Mouse (Mus musculus) myocyte (in vitro differentiated cells): ENCODE data around the gene Rps21.

ENCODE experiments used
- CEBPB ChIP-seq: IDR thresholded peaks from 2 replicates; pipeline ENCODE4 v1.6.1; 2011; ENCODE audit warnings: mild to moderate bottlenecking, moderate library complexity; ENCODE audit not compliant: poor library complexity, insufficient read depth, severe bottlenecking
- E2F4 ChIP-seq: IDR thresholded peaks from one replicate; pipeline ENCODE4 v1.6.1; 2011; ENCODE audit warnings: mild to moderate bottlenecking, control low read depth, moderate library complexity; ENCODE audit not compliant: insufficient read depth
- MAX ChIP-seq: IDR thresholded peaks from one replicate; pipeline ENCODE4 v1.6.1; 2011; ENCODE audit warnings: low read depth, mild to moderate bottlenecking, control low read depth
- MYOD1 ChIP-seq, 3 experiments: IDR thresholded peaks; one replicate each; pipeline ENCODE4 v1.6.1; 2011; ENCODE audit warnings: control low read depth in 2 of 3, low read depth in 2 of 3, mild to moderate bottlenecking in 2 of 3, moderate library complexity in 1 of 3; ENCODE audit not compliant: insufficient read length in 2 of 3, control insufficient read depth in 1 of 3
- MYOG ChIP-seq, 3 experiments: IDR thresholded peaks; one replicate each; pipeline ENCODE4 v1.6.1; 2011; ENCODE audit warnings: control low read depth in 2 of 3, low read depth in 2 of 3, mild to moderate bottlenecking in 2 of 3; ENCODE audit not compliant: insufficient read length in 2 of 3, control insufficient read depth in 1 of 3, insufficient read depth in 1 of 3
- POLR2A ChIP-seq: IDR thresholded peaks from one replicate; pipeline ENCODE4 v1.6.1; 2011; ENCODE audit warnings: low read depth, mild to moderate bottlenecking, control low read depth, moderate library complexity; ENCODE audit not compliant: insufficient read length
- POLR2AphosphoS2 ChIP-seq: IDR thresholded peaks from one replicate; pipeline ENCODE4 v1.6.1; 2011; ENCODE audit warnings: low read depth, control low read depth; ENCODE audit not compliant: insufficient read length
- REST ChIP-seq: IDR thresholded peaks from one replicate; pipeline ENCODE4 v1.6.1; 2011; ENCODE audit warnings: mild to moderate bottlenecking, control low read depth, moderate library complexity; ENCODE audit not compliant: insufficient read depth, insufficient read length
- SRF ChIP-seq: IDR thresholded peaks from one replicate; pipeline ENCODE4 v1.6.1; 2011; ENCODE audit warnings: low read depth; ENCODE audit not compliant: control insufficient read depth, insufficient read length
- TCF12 ChIP-seq: IDR thresholded peaks from one replicate; pipeline ENCODE4 v1.6.1; 2011; ENCODE audit warnings: mild to moderate bottlenecking, control low read depth; ENCODE audit not compliant: poor library complexity, insufficient read depth, severe bottlenecking
- TCF3 ChIP-seq: IDR thresholded peaks from one replicate; pipeline ENCODE4 v1.6.1; 2011; ENCODE audit warnings: low read depth, control low read depth; ENCODE audit not compliant: insufficient read length
- USF1 ChIP-seq: IDR thresholded peaks from one replicate; pipeline ENCODE4 v1.6.1; 2011; ENCODE audit warnings: low read depth, mild to moderate bottlenecking, control low read depth, moderate library complexity

- TF ChIP-seq E2F4: no peak
- TF ChIP-seq USF1: no peak
- no peak for TF ChIP-seq TCF12
- TF ChIP-seq POLR2AphosphoS2: no peak
- TF ChIP-seq POLR2A: no peak
- TF ChIP-seq TCF3: no peak
- TF ChIP-seq MAX: no peak
- no peak for TF ChIP-seq CEBPB
- no peak for TF ChIP-seq MYOG (IDR thresholded peaks at IDR 0.05; ENCODE audit: control insufficient read depth in 1 of 3, insufficient read depth in 1 of 3, insufficient read length in 2 of 3, low read depth in 2 of 3)
- no peak for TF ChIP-seq REST
- TF ChIP-seq MYOD1 (IDR thresholded peaks at IDR 0.05; ENCODE audit: control insufficient read depth in 1 of 3, insufficient read length in 2 of 3, low read depth in 2 of 3): no peak
- TF ChIP-seq SRF: no peak
These were observed 49.4 kb downstream of the Rps21 start for GRCm38 (mm10) chr2:180306423-180307168.
